Mouse (Mus musculus) megakaryocyte, embryonic 14.5 days (primary cell): ENCODE measurements around the gene 4931406P16Rik.

Source experiments
- FLI1 ChIP-seq: IDR thresholded peaks from 2 replicates; pipeline ENCODE4 v1.6.1; 2012; ENCODE audit warnings: low read length, inconsistent platforms, mixed read lengths
- GATA1 ChIP-seq: IDR thresholded peaks from 3 replicates; pipeline ENCODE4 v1.6.1; 2012; ENCODE audit warnings: mixed read lengths, low read length, inconsistent platforms, borderline replicate concordance

- no peak for TF ChIP-seq GATA1
- TF ChIP-seq FLI1, result no peak
Observed at GRCm38 (mm10) chr7:34226846-34227245, 86.5 kb downstream of the 4931406P16Rik start.
